Mouse (Mus musculus) midbrain, embryonic 13.5 days (tissue): ENCODE measurements around the gene Cebpe. TPM values are rescaled to one million over a fixed set of nuclear protein-coding genes. Genes with fewer than 3 reads are reported as not detected.

Experiments used
- polyA plus RNA-seq: library from polyadenylated mRNA; unstranded; fragments of >200 nt; fragmentation: Nextera tagmentation; extraction: Ambion mirVana; gene quantifications from 2 replicates; pipeline ENCODE4 v1.2.1, GENCODE M21; 2015

Cebpe gene
- polyA plus RNA-seq, 1 experiment from 2014 or later, result not detected

Other genes starting within 250 kb of the Cebpe start
- gene Lrp10, start 248.0 kb downstream of the Cebpe start, polyA plus RNA-seq, result 22.3 and 27.5 TPM in 2 replicates
- gene Rem2, start 236.1 kb downstream of the Cebpe start, polyA plus RNA-seq, result 44.3 and 52.3 TPM in 2 replicates
- gene Prmt5, start 194.6 kb downstream of the Cebpe start, polyA plus RNA-seq, result 101 and 107 TPM in 2 replicates
- 19.2 and 21.7 TPM in 2 replicates for gene Haus4, start 157.6 kb downstream of the Cebpe start, polyA plus RNA-seq
- 13.5 and 18.0 TPM in 2 replicates for gene Ajuba, start 134.6 kb downstream of the Cebpe start, polyA plus RNA-seq
- gene 4931414P19Rik, start 106.2 kb downstream of the Cebpe start, polyA plus RNA-seq, result 8.7 and 9.3 TPM in 2 replicates
- 438 and 468 TPM in 2 replicates for gene Psmb5, start 94.2 kb downstream of the Cebpe start, polyA plus RNA-seq
- 0.15 TPM in 1 of 2 replicates, not detected in the other for gene Psmb11, start 90.7 kb downstream of the Cebpe start, polyA plus RNA-seq
- gene Gm17606, start 71.2 kb downstream of the Cebpe start, polyA plus RNA-seq, result not detected in 2 replicates
- 9.5 and 12.3 TPM in 2 replicates for gene Cdh24, start 70.8 kb downstream of the Cebpe start, polyA plus RNA-seq
- 75.4 and 76.6 TPM in 2 replicates for gene 1700123O20Rik, start 26.0 kb downstream of the Cebpe start, polyA plus RNA-seq
- 185 and 187 TPM in 2 replicates for gene Acin1, start 25.2 kb downstream of the Cebpe start, polyA plus RNA-seq
- gene Gm29776, start 13.3 kb downstream of the Cebpe start, polyA plus RNA-seq, result 0.27 and 0.32 TPM in 2 replicates
- 4.6 and 4.9 TPM in 2 replicates for gene Slc7a8, start 69.8 kb upstream of the Cebpe start, polyA plus RNA-seq
- gene Rnf212b, start 102.0 kb upstream of the Cebpe start, polyA plus RNA-seq, result not detected in 2 replicates
- 11.7 and 13.5 TPM in 2 replicates for gene Homez, start 158.8 kb upstream of the Cebpe start, polyA plus RNA-seq
- 0.98 and 2.2 TPM in 2 replicates for gene Ppp1r3e, start 165.4 kb upstream of the Cebpe start, polyA plus RNA-seq
- 4.4 and 4.9 TPM in 2 replicates for gene Bcl2l2, start 171.2 kb upstream of the Cebpe start, polyA plus RNA-seq
- gene Gm20521, start 171.3 kb upstream of the Cebpe start, polyA plus RNA-seq, result 0.18 TPM in 1 of 2 replicates, not detected in the other
- 178 and 203 TPM in 2 replicates for gene Pabpn1, start 180.3 kb upstream of the Cebpe start, polyA plus RNA-seq
- gene Slc22a17, start 201.0 kb upstream of the Cebpe start, polyA plus RNA-seq, result 119 and 158 TPM in 2 replicates
- 18.0 and 21.6 TPM in 2 replicates for gene Efs, start 214.0 kb upstream of the Cebpe start, polyA plus RNA-seq
- 0.15 and 0.19 TPM in 2 replicates for gene Il25, start 220.5 kb upstream of the Cebpe start, polyA plus RNA-seq
- gene Cmtm5, start 224.1 kb upstream of the Cebpe start, polyA plus RNA-seq, result 1.9 and 2.0 TPM in 2 replicates